Mouse (Mus musculus) heart, postnatal 0 days (tissue): Measurements from ENCODE around the gene Dapk2. TPM values are rescaled to one million over a fixed set of nuclear protein-coding genes. Genes with fewer than 3 reads are reported as not detected.
"Not testable (repeated sequence)": the region's sequence is repeated elsewhere in the genome, so short reads cannot be mapped to it uniquely, and the experiment has no call there.

Source experiments
- ATAC-seq: fragments of 200-750 bp; cut with Nextera tagmentation; 2 replicates; pipeline ENCODE4 v1.8.0; 2017; ENCODE audit warnings: low read depth, moderate number of reproducible peaks, moderate library complexity; ENCODE audit not compliant: insufficient read depth
- DNase-seq: peaks from one replicate; pipeline ENCODE4 v3.0.0-alpha.2; 2016; ENCODE audit warnings: low spot score
- H3K27ac ChIP-seq: fragments of 300-500 bp; sonication (generic); 2 replicates; pipeline ENCODE4 v1.5.1; 2014; ENCODE audit warnings: low read depth, mild to moderate bottlenecking
- H3K27me3 ChIP-seq: fragments of 300-500 bp; sonication (generic); 2 replicates; pipeline ENCODE4 v1.6.1; 2014; ENCODE audit warnings: low read length, mixed read lengths; ENCODE audit not compliant: control insufficient read depth, insufficient read depth
- H3K36me3 ChIP-seq: fragments of 300-500 bp; sonication (generic); replicated peaks from 2 replicates; pipeline ENCODE4 v1.6.1; 2014; ENCODE audit warnings: low read length, mixed read lengths; ENCODE audit not compliant: control insufficient read depth, insufficient read depth
- H3K4me1 ChIP-seq: fragments of 300-500 bp; sonication (generic); 2 replicates; pipeline ENCODE4 v1.6.1; 2014; ENCODE audit warnings: antibody characterized with exemption; ENCODE audit not compliant: control insufficient read depth, insufficient read depth
- H3K4me2 ChIP-seq: fragments of 300-500 bp; sonication (generic); 2 replicates; pipeline ENCODE4 v1.6.1; 2014; ENCODE audit warnings: low read depth, mild to moderate bottlenecking, low read length, moderate library complexity
- H3K4me3 ChIP-seq: fragments of 300-500 bp; sonication (generic); 2 replicates; pipeline ENCODE4 v1.5.1; 2014; ENCODE audit warnings: low read depth, low read length
- H3K9ac ChIP-seq: fragments of 300-500 bp; sonication (generic); replicated peaks from 2 replicates; pipeline ENCODE4 v1.6.1; 2014; ENCODE audit warnings: low read depth, low read length, mixed read lengths
- H3K9me3 ChIP-seq: fragments of 300-500 bp; sonication (generic); replicated peaks from 2 replicates; pipeline ENCODE4 v1.6.1; 2016; ENCODE audit warnings: low read length; ENCODE audit not compliant: control insufficient read depth
- CTCF ChIP-seq: IDR thresholded peaks from 2 replicates; pipeline ENCODE4 v1.5.1; 2016; ENCODE audit warnings: antibody characterized with exemption, control low read depth, low read depth
- EP300 ChIP-seq: IDR thresholded peaks from 2 replicates; pipeline ENCODE4 v1.6.1; 2016; ENCODE audit warnings: antibody characterized with exemption, low read depth
- WGBS: fragments of 180-500 bp; shearing (Covaris S2); extraction: QIAGEN DNeasy Blood & Tissue Kit; methylation state at CpG from one replicate; pipeline ENCODE4 v1.1.7; 2014; 5-methylcytosine and 5-hydroxymethylcytosine counted together
- polyA plus RNA-seq: library from polyadenylated mRNA; unstranded; fragments of >200 nt; fragmentation: Nextera tagmentation; extraction: Ambion mirVana; gene quantifications from 2 replicates; pipeline ENCODE4 v1.2.1, GENCODE M21; 2015
- total RNA-seq: library from RNA; depleted of rRNA; stranded (reverse); fragments of >200 nt; gene quantifications from 2 replicates; pipeline ENCODE4 v1.2.3, GENCODE M21; 2014; ENCODE audit warnings: low replicate concordance

The Dapk2 gene
- total and polyA plus RNA-seq, 2 experiments from 2014 or later: 2.3 to 4.7 TPM

- H3K4me3 ChIP-seq: no peak overlapping the region
- no peaks in the 10 kb centered on the region for H3K27me3 ChIP-seq
- H3K36me3 ChIP-seq: no peaks in the 10 kb centered on the region
- H3K4me1 ChIP-seq: 0 out of 2 replicates have a peak, but pooled peaks cover 4% of the 10 kb centered on the region
- no peaks in the 10 kb centered on the region for H3K9me3 ChIP-seq
- DNase-seq (no peak), ATAC-seq (no peak)
- H3K4me2 ChIP-seq: no peak overlapping the region
- TF ChIP-seq CTCF: peak; percentile 53
- TF ChIP-seq EP300: no peak
- H3K9ac ChIP-seq: no peak overlapping the region
- no peak overlapping the region for H3K27ac ChIP-seq
- 3% methylated on average over 2 of the region's 2 CpGs for WGBS
Observed at GRCm38 (mm10) chr9:66283565-66284203, 125.7 kb downstream of the Dapk2 start.

GRCm38 (mm10) chr9:66285241-66285640 lies 127.2 kb downstream of the Dapk2 start:
- not testable (repeated sequence) for ATAC-seq, H3K4me2 ChIP-seq, H3K27ac ChIP-seq, H3K36me3 ChIP-seq, H3K4me1 ChIP-seq, H3K9ac ChIP-seq, H3K4me3 ChIP-seq, H3K9me3 ChIP-seq, H3K27me3 ChIP-seq, DNase-seq
- 97% methylated on average over 2 of the region's 2 CpGs for WGBS

- DNase-seq (no peak), ATAC-seq (no peak)
- H3K4me3 ChIP-seq: no peak overlapping the region
- 29% methylated on average over 7 of the region's 7 CpGs for WGBS
- H3K27ac ChIP-seq: no peak overlapping the region
- no peaks in the 10 kb centered on the region for H3K27me3 ChIP-seq
- H3K4me2 ChIP-seq: no peak overlapping the region
- no peak overlapping the region for H3K9ac ChIP-seq
- TF ChIP-seq EP300: no peak
- TF ChIP-seq CTCF: no peak
- H3K9me3 ChIP-seq: no peaks in the 10 kb centered on the region
- no peaks in the 10 kb centered on the region for H3K36me3 ChIP-seq
- 0 out of 2 replicates have a peak, but pooled peaks cover 4% of the 10 kb centered on the region for H3K4me1 ChIP-seq
Observed at GRCm38 (mm10) chr9:66285901-66286300, 127.9 kb downstream of the Dapk2 start.

GRCm38 (mm10) chr9:66290727-66291126 lies 132.7 kb downstream of the Dapk2 start:
- WGBS: 91% methylated on average over 2 of the region's 2 CpGs
- no peak for ATAC-seq
- Histone ChIP-seq H3K9me3 (no peaks in the 10 kb centered on the region), H3K9ac (no peak overlapping the region), H3K4me1 (0 out of 2 replicates have a peak, but pooled peaks cover 11% of the 10 kb centered on the region), H3K4me3 (no peak overlapping the region), H3K36me3 (no peaks in the 10 kb centered on the region), H3K27ac (no peak overlapping the region), H3K27me3 (no peaks in the 10 kb centered on the region), H3K4me2 (no peak overlapping the region)
- DNase-seq: no peak
- TF ChIP-seq CTCF: no peak
- no peak for TF ChIP-seq EP300

GRCm38 (mm10) chr9:66293319-66293718 lies 135.3 kb downstream of the Dapk2 start:
- no peak overlapping the region for H3K4me3 ChIP-seq
- H3K27me3 ChIP-seq: no peaks in the 10 kb centered on the region
- WGBS: 91% methylated on average over 2 of the region's 2 CpGs
- H3K9ac ChIP-seq: no peak overlapping the region
- 0 out of 2 replicates have a peak, but pooled peaks cover 8% of the 10 kb centered on the region for H3K4me1 ChIP-seq
- ATAC-seq: no peak
- no peak overlapping the region for H3K27ac ChIP-seq
- H3K4me2 ChIP-seq: no peak overlapping the region
- TF ChIP-seq EP300 (no peak), CTCF (no peak)
- H3K9me3 ChIP-seq: no peaks in the 10 kb centered on the region
- DNase-seq: no peak
- H3K36me3 ChIP-seq: no peaks in the 10 kb centered on the region

- Histone ChIP-seq H3K36me3 (no peaks in the 10 kb centered on the region), H3K9ac (no peak overlapping the region), H3K4me1 (0 out of 2 replicates have a peak, but pooled peaks cover 8% of the 10 kb centered on the region), H3K9me3 (0 out of 2 replicates have a peak, but pooled peaks cover 5% of the 10 kb centered on the region), H3K27me3 (no peaks in the 10 kb centered on the region), H3K27ac (no peak overlapping the region), H3K4me3 (no peak overlapping the region), H3K4me2 (no peak overlapping the region)
- DNase-seq (no peak), ATAC-seq (no peak)
- 100% methylated on average over 1 of the region's 1 CpGs for WGBS
- TF ChIP-seq CTCF (no peak), EP300 (no peak)
Observed at GRCm38 (mm10) chr9:66294227-66294626, 136.2 kb downstream of the Dapk2 start.
